Comparison of ENCODE assay signal across 15 mouse cellular contexts in genomic region chr5:77123597-77123996, GRCm38 (mm10). TPM values are rescaled to one million over a fixed set of nuclear protein-coding genes. Genes with fewer than 3 reads are reported as not detected.
DNase-seq lines count a peak whose midpoint lies in the region; ATAC-seq and TF ChIP-seq lines count a peak whose summit lies in the region.
"Had no signal": no experiment of that assay in that cellular context is flagged by ENCODE, and none has a peak within 500 bp of the region (broad histone marks: within the 10 kb centered on the region; RNA-seq: fewer than 3 reads in every experiment).

No protein-coding gene starts in this region.

- peaks cover 47% of the 10 kb centered on the region for H3K4me1 ChIP-seq in heart, embryonic 15.5 days (replicated peaks)
- peaks cover 27% of the 10 kb centered on the region for H3K4me1 ChIP-seq in kidney, embryonic 16.5 days (ENCODE audit: insufficient read depth, low read length)
- H3K4me1 ChIP-seq in CH12.LX (ENCODE audit: control insufficient read depth in 1 of 2, insufficient read depth in 2 of 2), result peaks cover 5 to 43% of the 10 kb centered on the region in 2 experiments; a peak in 3 of 4 replicates
- H3K4me1 ChIP-seq in thymus, adult 2 months (replicated peaks; ENCODE audit: control insufficient read depth, insufficient read depth, low read length), result peaks cover 19% of the 10 kb centered on the region

- H3K79me3 ChIP-seq in C2C12 (ENCODE audit: low read depth), result no peaks in the 10 kb centered on the region

- H3K79me2 ChIP-seq in C2C12 (ENCODE audit: control insufficient read depth, insufficient read depth), result no peaks in the 10 kb centered on the region
- no peaks in the 10 kb centered on the region for H3K79me2 ChIP-seq in CH12.LX (replicated peaks; ENCODE audit: control insufficient read depth, extremely low read depth, insufficient read depth, poor library complexity, severe bottlenecking)

- no peaks in the 10 kb centered on the region for H3K9me3 ChIP-seq in heart, embryonic 15.5 days (replicated peaks)
- peaks cover 4% of the 10 kb centered on the region; the same call in 1 of the 2 replicates for H3K9me3 ChIP-seq in kidney, embryonic 16.5 days (ENCODE audit: low read length)
- peaks cover 6% of the 10 kb centered on the region for H3K9me3 ChIP-seq in CH12.LX (replicated peaks; ENCODE audit: low read length)
- H3K9me3 ChIP-seq: embryonic facial prominence, embryonic 15.5 days; intestine, embryonic 15.5 days; liver, embryonic 13.5 days; midbrain, embryonic 12.5 days had no signal

- TF ChIP-seq CTCF in C2C12 (IDR thresholded peaks at IDR 0.05; ENCODE audit: control insufficient read depth, insufficient read depth, insufficient read length) (no peak), CH12.LX (conservative IDR thresholded peaks at IDR 0.05 in 1 of 2, IDR thresholded peaks at IDR 0.05 in 1 of 2; ENCODE audit: low read depth in 2 of 2, low read length in 2 of 2) (no peak)
- TF ChIP-seq CTCF in thymus, adult 2 months (IDR thresholded peaks at IDR 0.05; ENCODE audit: borderline replicate concordance, control insufficient read depth, extremely low read depth, insufficient read depth, low read length, poor library complexity), result no peak

- H3K4me2 ChIP-seq in heart, embryonic 15.5 days, result no peak overlapping the region
- peak overlapping the region; percentile 10; the same call in 1 of the 2 replicates for H3K4me2 ChIP-seq in kidney, embryonic 16.5 days (replicated peaks; ENCODE audit: low read depth, low read length)
- H3K4me2 ChIP-seq in CH12.LX (ENCODE audit: insufficient read depth, low read depth, poor library complexity, severe bottlenecking), result 0 out of 2 replicates have a peak overlapping the region, but pooled peaks have one; percentile 37
- H3K4me2 ChIP-seq: embryonic facial prominence, embryonic 15.5 days; intestine, embryonic 15.5 days; liver, embryonic 13.5 days had no signal

- TF ChIP-seq RAD21 in CH12.LX (IDR thresholded peaks at IDR 0.05; ENCODE audit: low read depth, low read length), result no peak

- TF ChIP-seq POLR2A in CH12.LX (IDR thresholded peaks at IDR 0.05; ENCODE audit: low read depth, low read length), result no peak
- no peak for TF ChIP-seq POLR2A in thymus, adult 2 months (IDR thresholded peaks at IDR 0.05; ENCODE audit: control insufficient read depth, extremely low read depth, insufficient read depth, low read length, poor library complexity)

- intact Hi-C loops in heart, postnatal 14 days (cut with DNase I), result no loop called here

- in situ Hi-C loops in CH12.LX (cut with MboI; ENCODE audit: low pct_ligation_motif_present, low pct_unique_long_range_greater_than_20kb, low sequenced_read_pairs), result no loop called here

- no peak for DNase-seq in heart, postnatal 14 days
- no peak for DNase-seq in kidney, adult 11 months
- peak; percentile 71 for DNase-seq in CH12.LX (ENCODE audit: extremely low read depth)
- no peak for DNase-seq in thymus, adult 2 months
- DNase-seq: adrenal gland, adult 2 months; cerebellum, adult 18-20 months; liver, embryonic 13.5 days; lung, postnatal 36 days; thymus, postnatal 25 days had no signal

- ATAC-seq in heart, embryonic 15.5 days (replicated peaks; ENCODE audit: insufficient number of reproducible peaks, insufficient read depth, low FRiP score, low read depth), result no peak
- peak; percentile 55; the same call in 1 of the 2 replicates for ATAC-seq in kidney, embryonic 16.5 days (ENCODE audit: low FRiP score, low TSS enrichment)
- ATAC-seq: intestine, embryonic 15.5 days had no signal

- no peak overlapping the region for H3K4me3 ChIP-seq in heart, embryonic 15.5 days
- no peak overlapping the region for H3K4me3 ChIP-seq in kidney, embryonic 16.5 days (ENCODE audit: low read length)
- H3K4me3 ChIP-seq in C2C12 (ENCODE audit: insufficient read depth, poor library complexity, severe bottlenecking) (no peak overlapping the region), CH12.LX (replicated peaks in 1 of 3; ENCODE audit: low read depth in 2 of 3, low read length in 2 of 3, poor library complexity in 1 of 3) (no peak overlapping the region)
- no peak overlapping the region for H3K4me3 ChIP-seq in thymus, adult 2 months (ENCODE audit: control insufficient read depth, insufficient read depth, low read length)
- H3K4me3 ChIP-seq: embryonic facial prominence, embryonic 15.5 days; intestine, embryonic 15.5 days; liver, embryonic 13.5 days; midbrain, embryonic 12.5 days had no signal

- WGBS in heart, embryonic 15.5 days, result 71% methylated on average over 9 of the region's 9 CpGs
- 43% methylated on average over 9 of the region's 9 CpGs for WGBS in kidney, embryonic 16.5 days
- 56% methylated on average over 9 of the region's 9 CpGs for WGBS in thymus, adult 2 months

- TF ChIP-seq EP300 in CH12.LX (IDR thresholded peaks at IDR 0.05; ENCODE audit: low read length), result no peak

- no peak overlapping the region for H3K9ac ChIP-seq in heart, embryonic 15.5 days
- H3K9ac ChIP-seq in kidney, embryonic 16.5 days (replicated peaks; ENCODE audit: low read length), result 0 out of 2 replicates have a peak overlapping the region, but pooled peaks have one; percentile 23
- H3K9ac ChIP-seq in CH12.LX (ENCODE audit: insufficient read depth, low read depth), result no peak overlapping the region
- H3K9ac ChIP-seq: embryonic facial prominence, embryonic 15.5 days; intestine, embryonic 15.5 days; liver, embryonic 13.5 days; midbrain, embryonic 12.5 days had no signal

- no peaks in the 10 kb centered on the region for H3K27me3 ChIP-seq in heart, embryonic 15.5 days
- H3K27me3 ChIP-seq in kidney, embryonic 16.5 days (ENCODE audit: insufficient read depth, low read length), result no peaks in the 10 kb centered on the region
- H3K27me3 ChIP-seq in C2C12 (ENCODE audit: control insufficient read depth, insufficient read depth, insufficient read length) (no peaks in the 10 kb centered on the region), CH12.LX (replicated peaks) (no peaks in the 10 kb centered on the region)
- H3K27me3 ChIP-seq in thymus, adult 2 months (ENCODE audit: control insufficient read depth, insufficient read depth, low read length), result no peaks in the 10 kb centered on the region
- H3K27me3 ChIP-seq: embryonic facial prominence, embryonic 15.5 days; intestine, embryonic 15.5 days; liver, embryonic 13.5 days had no signal

- dilution Hi-C loops in CH12.LX (cut with MboI; ENCODE audit: extremely low pct_ligation_motif_present, extremely low pct_unique_long_range_greater_than_20kb, low sequenced_read_pairs), result no loop called here

- H3K27ac ChIP-seq in heart, embryonic 15.5 days, result peak overlapping the region; percentile 75
- H3K27ac ChIP-seq in kidney, embryonic 16.5 days (ENCODE audit: low read length), result peak overlapping the region; percentile 62; the same call in 1 of the 2 replicates
- no peak overlapping the region for H3K27ac ChIP-seq in CH12.LX (ENCODE audit: insufficient read depth, low read depth)
- no peak overlapping the region for H3K27ac ChIP-seq in thymus, adult 2 months (ENCODE audit: control insufficient read depth, insufficient read depth, low read length)
- H3K27ac ChIP-seq: intestine, embryonic 15.5 days; liver, embryonic 13.5 days; midbrain, embryonic 12.5 days had no signal

- no peaks in the 10 kb centered on the region for H3K36me3 ChIP-seq in heart, embryonic 15.5 days
- H3K36me3 ChIP-seq in kidney, embryonic 16.5 days (ENCODE audit: insufficient read depth, low read length), result no peaks in the 10 kb centered on the region
- H3K36me3 ChIP-seq in C2C12 (ENCODE audit: control insufficient read depth, insufficient read depth) (no peaks in the 10 kb centered on the region), CH12.LX (replicated peaks in 1 of 2; ENCODE audit: control insufficient read depth in 1 of 2, insufficient read depth in 1 of 2, low read length in 1 of 2) (peaks cover 0 to 13% of the 10 kb centered on the region in 2 experiments)
- H3K36me3 ChIP-seq in thymus, adult 2 months (ENCODE audit: control insufficient read depth, insufficient read depth, low read length), result no peaks in the 10 kb centered on the region
- H3K36me3 ChIP-seq: embryonic facial prominence, embryonic 15.5 days; intestine, embryonic 15.5 days; liver, embryonic 13.5 days; midbrain, embryonic 12.5 days had no signal

- H3ac ChIP-seq in C2C12 (ENCODE audit: control insufficient read depth, insufficient read length, low read depth), result no peak overlapping the region

TF ChIP-seq in C2C12, 6 proteins besides CTCF, POLR2A, EP300 and RAD21:
- TF ChIP-seq USF1 (IDR thresholded peaks at IDR 0.05; ENCODE audit: low read depth), result no peak
- TF ChIP-seq MYOD1 (IDR thresholded peaks at IDR 0.05; ENCODE audit: control insufficient read depth, insufficient read length, low read depth), result peak; percentile 37
TF ChIP-seq in C2C12: peak in this region for 1.

TF ChIP-seq in CH12.LX, 34 proteins besides CTCF, POLR2A, EP300 and RAD21 (continues in another document):
- TF ChIP-seq MEF2A (IDR thresholded peaks at IDR 0.05; ENCODE audit: borderline replicate concordance, low read depth, low read length) (no peak), NRF1 (IDR thresholded peaks at IDR 0.05; ENCODE audit: low read depth, low read length) (no peak), SMC3 (IDR thresholded peaks at IDR 0.05; ENCODE audit: low read depth, low read length) (no peak), RCOR1 (conservative IDR thresholded peaks at IDR 0.05; ENCODE audit: low read depth, low read length) (no peak), CHD2 (IDR thresholded peaks at IDR 0.05; ENCODE audit: low read length) (no peak), MYC (IDR thresholded peaks at IDR 0.05; ENCODE audit: low read depth, low read length) (no peak), JUN (IDR thresholded peaks at IDR 0.05; ENCODE audit: insufficient read depth, low read depth, low read length) (no peak), JUND (conservative IDR thresholded peaks at IDR 0.05; ENCODE audit: low read depth, low read length) (no peak), USF1 (IDR thresholded peaks at IDR 0.05; ENCODE audit: low read depth, low read length) (no peak), PAX5 (IDR thresholded peaks at IDR 0.05; ENCODE audit: low read length) (no peak), KAT2A (IDR thresholded peaks at IDR 0.05; ENCODE audit: insufficient replicate concordance, low read length) (no peak), POLR2AphosphoS2 (IDR thresholded peaks at IDR 0.05; ENCODE audit: low read depth, low read length) (no peak), SIN3A (IDR thresholded peaks at IDR 0.05; ENCODE audit: low read length) (no peak), TBP (conservative IDR thresholded peaks at IDR 0.05; ENCODE audit: low read depth, low read length) (no peak), USF2 (conservative IDR thresholded peaks at IDR 0.05; ENCODE audit: low read depth, low read length) (no peak)

RNA-seq across cellular contexts. Expression of gene Hopx, which starts 8.7 kb away (rescaled TPM):
- 16.0 and 23.6 TPM in 2 replicates for polyA plus RNA-seq in heart, embryonic 15.5 days (2015; fragmentation: Nextera tagmentation; extraction: Ambion mirVana)
- 100 to 1,000 TPM; 496 to 513 TPM for total RNA-seq in heart, postnatal 14 days (2021)
- 1.1 and 1.8 TPM in 2 replicates for polyA plus RNA-seq in kidney, embryonic 16.5 days (2015; fragmentation: Nextera tagmentation; extraction: Ambion mirVana)
- 0.15 TPM for polyA plus RNA-seq in C2C12 (2012; fragmentation: generic; extraction: Trizol)
- 22.2 and 26.4 TPM in 2 replicates for total RNA-seq in CH12.LX (2012; rRNA removed)
- total RNA-seq in CH12.LX (2014; rRNA removed), result 19.6 and 20.0 TPM in 2 replicates
- polyA plus RNA-seq in CH12.LX (2012; ENCODE audit: insufficient read length, low read depth), result 15.1 and 17.6 TPM in 2 replicates
- 8.1 and 26.1 TPM in 2 replicates for polyA plus RNA-seq in thymus, adult 2 months (2012; rRNA removed)
- polyA plus RNA-seq: midbrain, embryonic 12.5 days had no signal

Comparison
In these comparisons a context has a peak if more than half of its experiments do, and no peak if none do; other contexts are left out.
1. H3K27ac ChIP-seq: peak in heart, embryonic 15.5 days (single experiment) and kidney, embryonic 16.5 days (single experiment); none in CH12.LX (single experiment) and thymus, adult 2 months (single experiment).